Mouse (Mus musculus) lung, adult 2 months (tissue): Measurements from ENCODE around the gene Rad51d. TPM values are rescaled to one million over a fixed set of nuclear protein-coding genes. Genes with fewer than 3 reads are reported as not detected.

Experiments
- DNase-seq: peaks from one replicate; pipeline ENCODE4 v3.0.0; 2022
- H3K4me1 ChIP-seq: fragments of 200-500 bp; 2 replicates; pipeline ENCODE4 v1.6.1; 2011; ENCODE audit warnings: low read length; ENCODE audit not compliant: control insufficient read depth, insufficient read depth
- H3K4me3 ChIP-seq: fragments of 200-500 bp; replicated peaks from 2 replicates; pipeline ENCODE3; 2011; ENCODE audit warnings: low read depth, mild to moderate bottlenecking, control low read depth, low read length; ENCODE audit errors: extremely low read depth
- CTCF ChIP-seq: fragments of 200-500 bp; IDR thresholded peaks from 2 replicates; pipeline ENCODE4 v1.5.1; 2011; ENCODE audit warnings: mild to moderate bottlenecking, low read length, control low read depth; ENCODE audit not compliant: insufficient read depth
- POLR2A ChIP-seq: fragments of 200-500 bp; IDR thresholded peaks from 2 replicates; pipeline ENCODE4 v1.6.1; 2011; ENCODE audit warnings: low read depth, mild to moderate bottlenecking, control low read depth, low read length, borderline replicate concordance; ENCODE audit errors: extremely low read depth
- whole genome bisulfite sequencing: fragments of 180-500 bp; shearing (Covaris S2); methylation state at CpG from one replicate; pipeline ENCODE4 v1.1.7; 2018; 5-methylcytosine and 5-hydroxymethylcytosine counted together
- polyA plus RNA-seq: library from polyadenylated mRNA; depleted of rRNA; stranded (reverse); fragments of >200 nt; gene quantifications from 2 replicates; pipeline ENCODE4 v1.2.3, GENCODE M21; 2012

Gene Rad51d
- polyA plus RNA-seq, 1 experiment, result 11.7 TPM

DNA sequence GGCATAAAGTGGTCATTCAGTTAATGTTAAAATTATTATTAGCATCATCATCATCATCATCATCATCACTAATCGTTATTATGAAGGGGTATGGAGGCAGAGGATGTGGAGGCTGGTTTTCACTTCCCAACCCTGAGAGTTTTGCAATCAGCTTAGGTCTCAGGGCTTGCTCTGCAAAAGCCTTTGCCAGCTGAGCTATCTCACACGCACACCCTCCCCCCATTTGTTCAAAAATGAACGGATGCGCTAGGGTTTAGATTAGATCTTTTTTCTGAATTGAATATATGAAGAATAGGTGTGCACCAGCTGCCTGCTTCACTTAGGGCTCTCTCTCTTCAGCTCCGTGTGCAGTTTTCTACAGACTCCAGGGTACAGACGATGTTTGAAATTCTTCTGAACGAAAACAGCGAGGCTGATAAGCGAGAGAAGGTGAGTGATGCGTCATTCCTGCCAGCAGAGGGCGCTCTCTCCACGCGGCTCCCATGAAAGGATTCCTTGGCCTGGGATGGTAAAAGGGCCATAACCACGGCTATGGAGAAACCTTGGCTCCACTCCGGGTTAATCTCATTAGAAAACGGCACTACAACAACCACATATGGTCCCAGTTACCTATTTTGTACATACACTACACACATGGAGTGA, 24.4 kb upstream of the Rad51d start:
- Histone ChIP-seq H3K4me1 (no peaks in the 10 kb centered on the region), H3K4me3 (no peak overlapping the region)
- 6% methylated on average over 16 of the region's 16 CpGs for WGBS
- TF ChIP-seq POLR2A, result no peak
- peak; percentile 98 for TF ChIP-seq CTCF
- DNase-seq, result peak; percentile 72

- H3K4me1 ChIP-seq, result peaks cover 4% of the 10 kb centered on the region
- 68% methylated on average over 11 of the region's 11 CpGs for WGBS
- no peak overlapping the region for H3K4me3 ChIP-seq
- DNase-seq, result no peak
- TF ChIP-seq CTCF (no peak), POLR2A (no peak)
These were observed 20.4 kb upstream of the Rad51d start for GRCm38 (mm10) chr11:82910679-82911389.

DNA sequence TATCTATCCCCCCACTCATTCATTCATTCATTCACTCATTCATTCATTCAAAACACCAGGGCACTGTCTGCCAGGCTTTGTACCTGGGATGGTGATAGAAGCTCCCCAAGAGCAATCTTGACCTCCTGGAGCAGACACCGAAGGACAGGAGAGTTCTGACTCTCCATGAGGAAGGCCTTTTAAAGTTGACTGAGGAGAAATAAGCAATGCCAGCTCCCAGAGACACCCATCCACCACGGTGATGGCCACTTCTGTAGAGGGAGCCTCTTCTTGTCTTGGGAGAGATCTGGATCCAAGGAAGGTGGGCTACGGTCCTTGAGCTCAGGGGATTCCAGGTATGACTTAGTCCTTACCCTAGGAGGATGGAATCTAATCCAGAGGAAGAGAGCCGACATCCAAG, 19.8 kb upstream of the Rad51d start, which contains the start of gene Unc45b:
TSS of gene Unc45b (plus strand) at position 301 of the 400 bp plus-strand sequence.
- TF ChIP-seq POLR2A, result no peak
- no peak for DNase-seq
- Histone ChIP-seq H3K4me3 (no peak within 1 kb of the TSS), H3K4me1 (peaks cover 4% of the 10 kb centered on the region)
- WGBS, result 80% methylated on average over 4 of the region's 4 CpGs

GRCm38 (mm10) chr11:82908608-82908989, 18.2 kb upstream of the Rad51d start:
- peaks cover 4% of the 10 kb centered on the region for H3K4me1 ChIP-seq
- 69% methylated on average over 10 of the region's 10 CpGs for WGBS
- DNase-seq, result no peak
- no peak for TF ChIP-seq CTCF
- no peak overlapping the region for H3K4me3 ChIP-seq

GRCm38 (mm10) chr11:82907651-82908607, 17.5 kb upstream of the Rad51d start, which contains the start of gene Nle1:
Nle1 (minus strand) TSS chr11:82908411.
- peaks cover 4% of the 10 kb centered on the region for H3K4me1 ChIP-seq
- 1% methylated on average over 73 of the region's 73 CpGs for WGBS
- H3K4me3 ChIP-seq, result peak within 1 kb of the TSS; percentile 80
- TF ChIP-seq POLR2A (peak; percentile 40; the same call in 1 of the 2 replicates), CTCF (peak; percentile 69)
- peak; percentile 92 for DNase-seq

DNA sequence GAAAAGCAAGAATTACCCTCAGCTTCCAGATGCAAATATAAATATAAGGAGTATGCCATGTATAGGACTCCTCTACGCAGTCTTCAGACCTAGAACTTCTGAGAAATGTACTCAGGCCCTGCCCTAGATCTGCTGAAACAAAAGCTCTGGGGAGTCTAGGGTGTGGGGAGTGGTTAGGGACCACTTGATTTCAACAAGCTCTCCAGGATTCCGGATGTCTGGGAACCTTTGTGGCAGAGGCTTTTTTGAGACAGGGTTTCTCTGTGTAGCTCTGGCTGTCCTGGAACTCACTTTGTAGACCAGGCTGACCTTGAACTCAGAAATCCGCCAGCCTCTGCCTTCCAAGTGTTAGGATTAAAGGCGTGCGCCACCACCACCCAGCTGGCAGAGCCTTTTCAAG, 15.4 kb upstream of the Rad51d start:
- TF ChIP-seq CTCF (no peak), POLR2A (no peak)
- Histone ChIP-seq H3K4me3 (no peak overlapping the region), H3K4me1 (peaks cover 4% of the 10 kb centered on the region)
- no peak for DNase-seq
- WGBS, result 90% methylated on average over 5 of the region's 5 CpGs

GRCm38 (mm10) chr11:82904952-82905351, 14.5 kb upstream of the Rad51d start:
- no peak for DNase-seq
- Histone ChIP-seq H3K4me1 (peaks cover 4% of the 10 kb centered on the region), H3K4me3 (no peak overlapping the region)
- TF ChIP-seq POLR2A, result no peak
- TF ChIP-seq CTCF, result no peak
- WGBS, result 56% methylated on average over 8 of the region's 8 CpGs

DNA sequence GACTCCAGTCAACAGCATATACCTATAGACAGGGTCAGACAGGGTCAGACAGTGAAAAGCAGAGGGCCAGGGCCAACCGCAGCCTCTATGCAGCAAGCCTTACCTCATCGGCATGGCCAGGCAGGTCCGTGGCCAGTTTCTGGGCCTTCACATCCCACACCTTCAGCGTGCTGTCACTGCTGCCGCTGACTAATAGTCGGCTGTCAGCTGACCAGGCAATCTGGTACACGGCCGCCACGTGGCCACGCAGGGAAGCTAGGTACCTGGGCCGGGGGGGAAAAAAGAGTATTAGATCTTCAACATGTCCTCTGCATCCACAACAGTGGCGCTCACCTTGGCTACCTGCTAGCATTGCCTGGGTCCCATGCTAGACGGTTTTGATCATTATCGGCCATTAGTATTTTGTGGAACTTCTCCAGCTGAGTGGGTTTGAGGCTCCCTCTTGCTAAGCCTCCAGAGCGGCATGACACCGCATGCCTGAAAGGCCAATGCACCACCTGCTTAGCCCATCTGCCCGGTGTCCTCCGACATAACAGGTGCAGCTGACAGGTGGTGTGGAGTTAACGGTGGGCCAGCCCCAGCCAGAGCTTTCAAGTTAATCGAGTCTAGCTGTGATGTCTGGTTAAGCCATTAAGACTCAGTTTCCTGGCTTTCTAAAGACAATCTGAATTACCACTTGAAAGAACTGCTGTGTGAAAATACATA, 11.3 kb upstream of the Rad51d start:
- Histone ChIP-seq H3K4me3 (no peak overlapping the region), H3K4me1 (no peaks in the 10 kb centered on the region)
- DNase-seq, result no peak
- TF ChIP-seq CTCF, result no peak
- no peak for TF ChIP-seq POLR2A
- 93% methylated on average over 20 of the region's 20 CpGs for WGBS

DNA sequence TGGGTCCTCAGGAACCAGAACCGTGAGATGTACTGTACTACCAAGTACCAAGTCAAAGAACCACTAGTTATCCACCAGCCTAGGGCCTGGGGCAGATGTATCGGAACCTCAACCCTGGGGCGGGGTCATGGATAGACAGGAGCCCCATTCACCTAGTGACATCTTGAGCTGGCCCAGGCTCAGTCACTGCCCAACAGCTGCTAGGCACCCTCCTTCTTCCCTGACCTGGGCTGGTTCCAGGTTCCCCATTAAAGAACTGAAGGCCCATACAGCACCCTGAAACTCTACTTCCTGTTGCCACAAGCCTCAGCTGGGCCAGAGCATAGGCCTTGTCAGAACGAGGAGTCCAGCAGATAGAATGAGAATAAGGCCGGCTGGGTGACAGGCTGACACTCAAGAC, 9.3 kb upstream of the Rad51d start:
- DNase-seq, result no peak
- Histone ChIP-seq H3K4me3 (no peak overlapping the region), H3K4me1 (no peaks in the 10 kb centered on the region)
- WGBS, result 90% methylated on average over 5 of the region's 5 CpGs
- no peak for TF ChIP-seq POLR2A
- no peak for TF ChIP-seq CTCF
